Mouse (Mus musculus): ENCODE results near the gene Rora.

- TF ChIP-seq CTCF (IDR thresholded peaks at IDR 0.05; ENCODE audit: borderline replicate concordance, extremely low read depth, insufficient read depth, insufficient read length) (no peak), POLR2A (IDR thresholded peaks at IDR 0.05; ENCODE audit: borderline replicate concordance, extremely low read depth, insufficient read depth, insufficient read length, poor library complexity, severe bottlenecking) (no peak)
Measured at GRCm38 (mm10) chr9:68998961-68999360, 345.4 kb downstream of the Rora start.

Data from brain, embryonic 14.5 days (tissue).